29 mouse cellular contexts compared by ENCODE assay signal in genomic region chr8:13437531-13437930, GRCm38 (mm10). TPM values are rescaled to one million over a fixed set of nuclear protein-coding genes. Genes with fewer than 3 reads are reported as not detected.
"Had no signal": no experiment of that assay in that cellular context is flagged by ENCODE, and none has a peak within 500 bp of the region (broad histone marks: within the 10 kb centered on the region; RNA-seq: fewer than 3 reads in every experiment).

No protein-coding gene starts in this region.

- H3K9me3 ChIP-seq: liver, embryonic 13.5 days; liver, embryonic 15.5 days; lung, embryonic 15.5 days; midbrain, embryonic 13.5 days; midbrain, embryonic 15.5 days; neural tube, embryonic 13.5 days; neural tube, embryonic 15.5 days had no signal

- H3K27ac ChIP-seq: liver, embryonic 13.5 days; liver, embryonic 15.5 days; lung, embryonic 15.5 days; macrophage; midbrain, embryonic 13.5 days; midbrain, embryonic 15.5 days; neural tube, embryonic 13.5 days; neural tube, embryonic 15.5 days had no signal

- H3K9ac ChIP-seq: liver, embryonic 13.5 days; liver, embryonic 15.5 days; liver, postnatal 0 days; lung, embryonic 15.5 days; midbrain, embryonic 13.5 days; midbrain, embryonic 15.5 days; neural tube, embryonic 13.5 days; neural tube, embryonic 15.5 days had no signal

- ATAC-seq: liver, postnatal 0 days; lung, postnatal 0 days; midbrain, embryonic 13.5 days; midbrain, embryonic 15.5 days had no signal

- H3K4me1 ChIP-seq: liver, embryonic 13.5 days; liver, embryonic 15.5 days; lung, embryonic 15.5 days; midbrain, embryonic 15.5 days had no signal

- DNase-seq: liver, embryonic 13.5 days; liver, postnatal 0 days; lung, adult 2 months; lung, postnatal 14 days; lung, postnatal 36 days; retina, postnatal 1 day; right cerebral cortex, adult 18-20 months; right cerebral cortex, postnatal 25 days; right cerebral cortex, postnatal 4 days; spleen, adult 18-20 months; thymus, adult 18-20 months; thymus, postnatal 14 days; thymus, postnatal 36 days had no signal

- H3K4me3 ChIP-seq: liver, embryonic 13.5 days; liver, embryonic 15.5 days; lung, embryonic 15.5 days; midbrain, embryonic 13.5 days; midbrain, embryonic 15.5 days; neural tube, embryonic 13.5 days; neural tube, embryonic 15.5 days had no signal

- H3K36me3 ChIP-seq: liver, embryonic 13.5 days; liver, embryonic 15.5 days; lung, embryonic 15.5 days; midbrain, embryonic 13.5 days; midbrain, embryonic 15.5 days; neural tube, embryonic 13.5 days; neural tube, embryonic 15.5 days had no signal

RNA-seq across cellular contexts. Expression of gene Tmem255b, which starts 2.5 kb away (rescaled TPM):
- total RNA-seq: megakaryocyte, adult 5-6 weeks; monocyte, adult 5-6 weeks had no signal
- polyA plus RNA-seq: liver, embryonic 13.5 days; liver, embryonic 15.5 days; liver, postnatal 0 days; macrophage; midbrain, embryonic 13.5 days had no signal

RNA-seq across cellular contexts. Expression of gene Grk1, which starts 32.6 kb away (rescaled TPM):
- total RNA-seq: monocyte, adult 5-6 weeks had no signal
- polyA plus RNA-seq: liver, embryonic 13.5 days; liver, embryonic 15.5 days; liver, postnatal 0 days; lung, adult 2 months; lung, embryonic 15.5 days; lung, postnatal 0 days; macrophage; midbrain, postnatal 0 days; neural tube, embryonic 11.5 days; neural tube, embryonic 13.5 days; neural tube, embryonic 15.5 days; small intestine, adult 2 months; stomach, embryonic 14.5 days; stomach, embryonic 16.5 days; thymus, postnatal 0 days had no signal

RNA-seq across cellular contexts. Expression of gene Atp4b, which starts 40.9 kb away (rescaled TPM):
- total RNA-seq: megakaryocyte, adult 5-6 weeks; midbrain, postnatal 0 days; monocyte, adult 5-6 weeks had no signal
- polyA plus RNA-seq: liver, embryonic 13.5 days; liver, embryonic 15.5 days; liver, postnatal 0 days; lung, embryonic 15.5 days; lung, postnatal 0 days; macrophage; midbrain, embryonic 13.5 days; midbrain, embryonic 15.5 days; midbrain, postnatal 0 days; neural tube, embryonic 11.5 days; neural tube, embryonic 13.5 days; neural tube, embryonic 15.5 days had no signal

RNA-seq across cellular contexts. Expression of gene Gas6, which starts 56.8 kb away (rescaled TPM):
- total RNA-seq: monocyte, adult 5-6 weeks had no signal
